8 mouse cellular contexts compared by ENCODE assay signal in the genomic region with DNA sequence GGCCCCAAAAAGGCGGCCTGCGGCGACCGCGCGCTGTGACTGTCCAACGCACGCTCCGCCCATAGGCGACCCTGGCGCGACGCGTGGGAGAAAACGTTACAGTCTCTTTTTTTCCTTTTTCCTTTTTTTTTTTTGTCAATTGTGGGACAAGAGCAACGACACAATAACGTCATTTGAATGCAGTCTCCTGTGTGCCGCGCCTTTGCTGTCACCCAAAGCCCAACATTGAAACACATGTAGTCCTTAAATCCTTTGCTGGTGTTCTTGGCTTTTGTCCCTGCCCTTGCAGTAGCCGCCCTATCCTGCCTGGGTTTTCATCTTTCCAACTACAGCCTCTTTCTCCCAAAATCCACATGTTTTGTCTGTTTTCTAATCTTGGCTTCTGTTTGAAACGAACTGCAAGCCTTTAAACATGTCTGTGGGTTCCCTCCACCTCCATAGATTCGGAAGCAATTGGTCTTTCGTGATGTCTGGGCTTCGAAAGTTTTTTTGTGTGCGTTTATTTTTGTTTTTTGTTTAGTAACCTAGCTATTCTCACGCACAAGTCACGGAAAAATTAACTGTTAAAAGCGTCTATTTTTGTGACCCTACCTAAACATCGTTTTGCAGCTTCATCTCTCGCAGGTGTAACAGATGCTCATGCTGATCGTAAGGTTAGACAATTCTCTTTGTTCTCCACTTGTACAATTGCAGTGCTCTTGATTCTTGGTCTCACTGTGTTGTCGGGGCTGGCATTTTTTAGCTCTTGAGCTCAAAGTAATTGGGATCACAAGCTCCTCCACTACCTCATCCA. TPM values are rescaled to one million over a fixed set of nuclear protein-coding genes. Genes with fewer than 3 reads are reported as not detected.
DNase-seq lines count a peak whose midpoint lies in the region; ATAC-seq and TF ChIP-seq lines count a peak whose summit lies in the region.

No protein-coding gene starts in this region.

- H3K27ac ChIP-seq in hindbrain, embryonic 10.5 days, result peak overlapping the region; percentile 94
- peak overlapping the region; percentile 96 for H3K27ac ChIP-seq in midbrain, embryonic 13.5 days

- H3K36me3 ChIP-seq in hindbrain, embryonic 10.5 days, result no peaks in the 10 kb centered on the region
- H3K36me3 ChIP-seq in midbrain, embryonic 13.5 days, result no peaks in the 10 kb centered on the region

- peak overlapping the region; percentile 86 for H3K4me3 ChIP-seq in lung, adult 2 months (replicated peaks; ENCODE audit: extremely low read depth, low read depth, low read length)
- H3K4me3 ChIP-seq in hindbrain, embryonic 10.5 days, result peak overlapping the region; percentile 68
- H3K4me3 ChIP-seq in midbrain, embryonic 13.5 days (replicated peaks), result peak overlapping the region; percentile 64

- no peak for DNase-seq in lung, adult 2 months
- no peak for DNase-seq in lung, adult 18-20 months
- DNase-seq in cerebellum, adult 9-11 months, result peak; percentile 14
- DNase-seq in hindbrain, embryonic 10.5 days (ENCODE audit: low spot score), result no peak
- DNase-seq in Muller cell, postnatal 12 days (ENCODE audit: inconsistent ontology term), result no peak
- DNase-seq in urinary bladder, adult 2 months (ENCODE audit: low spot score), result no peak

- H3K4me1 ChIP-seq in lung, adult 2 months (ENCODE audit: control insufficient read depth, insufficient read depth, low read length), result no peaks in the 10 kb centered on the region; the same call in 1 of the 2 replicates
- H3K4me1 ChIP-seq in hindbrain, embryonic 10.5 days (replicated peaks), result peaks cover 16% of the 10 kb centered on the region
- peaks cover 14% of the 10 kb centered on the region for H3K4me1 ChIP-seq in midbrain, embryonic 13.5 days (replicated peaks)

- no peak for TF ChIP-seq POLR2A in lung, adult 2 months (IDR thresholded peaks at IDR 0.05; ENCODE audit: borderline replicate concordance, extremely low read depth, low read depth, low read length)

- peaks cover 17% of the 10 kb centered on the region for H3K27me3 ChIP-seq in hindbrain, embryonic 10.5 days (ENCODE audit: insufficient read depth, poor library complexity, severe bottlenecking)
- H3K27me3 ChIP-seq in midbrain, embryonic 13.5 days, result no peaks in the 10 kb centered on the region; the same call in 1 of the 2 replicates

- ATAC-seq in midbrain, embryonic 13.5 days, result no peak
- no peak for ATAC-seq in erythroid progenitor cell, adult 5-6 weeks (replicated peaks; ENCODE audit: low FRiP score, poor library complexity, severe bottlenecking)

- no peaks in the 10 kb centered on the region for H3K9me3 ChIP-seq in hindbrain, embryonic 10.5 days
- H3K9me3 ChIP-seq in midbrain, embryonic 13.5 days, result no peaks in the 10 kb centered on the region

- H3K4me2 ChIP-seq in midbrain, embryonic 13.5 days (replicated peaks), result peak overlapping the region; percentile 63

- TF ChIP-seq CTCF in lung, adult 2 months (IDR thresholded peaks at IDR 0.05; ENCODE audit: insufficient read depth, low read length), result no peak

- WGBS in lung, adult 2 months, result 22% methylated on average over 32 of the region's 32 CpGs
- 13% methylated on average over 32 of the region's 32 CpGs for WGBS in hindbrain, embryonic 10.5 days
- WGBS in midbrain, embryonic 13.5 days, result 22% methylated on average over 31 of the region's 32 CpGs

- peak overlapping the region; percentile 69 for H3K9ac ChIP-seq in midbrain, embryonic 13.5 days (replicated peaks)

RNA-seq across cellular contexts. Expression of a gene that starts 0.7 kb away (rescaled TPM):
- 10.4 and 12.4 TPM in 2 replicates for polyA plus RNA-seq in lung, adult 2 months (2012; rRNA removed)
- polyA plus RNA-seq in hindbrain, embryonic 10.5 days (2016; fragmentation: Nextera tagmentation; extraction: Ambion mirVana), result 11.1 and 11.5 TPM in 2 replicates
- polyA plus RNA-seq in midbrain, embryonic 13.5 days (2015; fragmentation: Nextera tagmentation; extraction: Ambion mirVana), result 11.7 and 14.5 TPM in 2 replicates
- polyA plus RNA-seq in urinary bladder, adult 2 months (2012; rRNA removed), result 18.9 and 20.6 TPM in 2 replicates
- total RNA-seq in erythroid progenitor cell, adult 5-6 weeks (2015; ENCODE audit: low replicate concordance), result 75.7 and 92.6 TPM in 2 replicates
- total RNA-seq in erythroid progenitor cell, adult 5-6 weeks (2017; ENCODE audit: low replicate concordance), result 28.1 and 33.9 TPM in 2 replicates
